Mouse (Mus musculus): ENCODE measurements at regions not wholly inside any gene's neighbourhood (a gene's known extent, or its start where the extent isn't known, plus 50 kb on each side); places are given as distances from the start of the nearest gene placed in this dataset.
"Not testable (repeated sequence)": the region's sequence is repeated elsewhere in the genome, so short reads cannot be mapped to it uniquely, and the experiment has no call there.

- Histone ChIP-seq H3K36me3 (ENCODE audit: control insufficient read depth, insufficient read depth, low read length) (no peaks in the 10 kb centered on the region), H3K9ac (ENCODE audit: low read length) (no peak overlapping the region), H3K4me2 (ENCODE audit: low read length) (no peak overlapping the region), H3K4me3 (ENCODE audit: low read depth, low read length) (no peak overlapping the region), H3K9me3 (ENCODE audit: control insufficient read depth, low read length) (no peaks in the 10 kb centered on the region), H3K4me1 (replicated peaks; ENCODE audit: control insufficient read depth, insufficient read depth, low read length) (no peaks in the 10 kb centered on the region), H3K27ac (ENCODE audit: low read depth) (no peak overlapping the region), H3K27me3 (replicated peaks; ENCODE audit: control insufficient read depth, insufficient read depth, low read length) (no peaks in the 10 kb centered on the region)
- WGBS: 55% methylated on average over 4 of the region's 4 CpGs
- ATAC-seq (replicated peaks; ENCODE audit: low FRiP score, low TSS enrichment, low read depth) (no peak), DNase-seq (ENCODE audit: low spot score) (no peak)
These were observed 83.8 kb downstream of the Fam174a start for GRCm38 (mm10) chr1:95397188-95397587.

GRCm38 (mm10) chr1:95399764-95400163 lies 86.3 kb downstream of the Fam174a start:
- Histone ChIP-seq H3K27me3 (replicated peaks; ENCODE audit: control insufficient read depth, insufficient read depth, low read length) (no peaks in the 10 kb centered on the region), H3K9ac (ENCODE audit: low read length) (no peak overlapping the region), H3K27ac (ENCODE audit: low read depth) (no peak overlapping the region), H3K9me3 (ENCODE audit: control insufficient read depth, low read length) (no peaks in the 10 kb centered on the region), H3K36me3 (ENCODE audit: control insufficient read depth, insufficient read depth, low read length) (no peaks in the 10 kb centered on the region), H3K4me1 (replicated peaks; ENCODE audit: control insufficient read depth, insufficient read depth, low read length) (no peaks in the 10 kb centered on the region), H3K4me3 (ENCODE audit: low read depth, low read length) (no peak overlapping the region), H3K4me2 (ENCODE audit: low read length) (no peak overlapping the region)
- 91% methylated on average over 7 of the region's 7 CpGs for WGBS
- no peak for ATAC-seq (replicated peaks; ENCODE audit: low FRiP score, low TSS enrichment, low read depth)
- DNase-seq (ENCODE audit: low spot score): no peak

- 78% methylated on average over 1 of the region's 1 CpGs for WGBS
- no peak for ATAC-seq (replicated peaks; ENCODE audit: low FRiP score, low TSS enrichment, low read depth)
- no peak for DNase-seq (ENCODE audit: low spot score)
- H3K27me3 ChIP-seq (replicated peaks; ENCODE audit: control insufficient read depth, insufficient read depth, low read length): no peaks in the 10 kb centered on the region
- no peaks in the 10 kb centered on the region for H3K9me3 ChIP-seq (ENCODE audit: control insufficient read depth, low read length)
- H3K36me3 ChIP-seq (ENCODE audit: control insufficient read depth, insufficient read depth, low read length): no peaks in the 10 kb centered on the region
- no peak overlapping the region for H3K4me2 ChIP-seq (ENCODE audit: low read length)
- H3K4me3 ChIP-seq (ENCODE audit: low read depth, low read length): no peak overlapping the region
- H3K27ac ChIP-seq (ENCODE audit: low read depth): no peak overlapping the region
- H3K4me1 ChIP-seq (replicated peaks; ENCODE audit: control insufficient read depth, insufficient read depth, low read length): no peaks in the 10 kb centered on the region
- no peak overlapping the region for H3K9ac ChIP-seq (ENCODE audit: low read length)
These were observed 108.8 kb downstream of the Fam174a start for GRCm38 (mm10) chr1:95422253-95422652.

GRCm38 (mm10) chr1:95425420-95425819 lies 112.0 kb downstream of the Fam174a start:
- DNase-seq (ENCODE audit: low spot score) (no peak), ATAC-seq (replicated peaks; ENCODE audit: low FRiP score, low TSS enrichment, low read depth) (no peak)
- no peaks in the 10 kb centered on the region for H3K9me3 ChIP-seq (ENCODE audit: control insufficient read depth, low read length)
- H3K36me3 ChIP-seq (ENCODE audit: control insufficient read depth, insufficient read depth, low read length): no peaks in the 10 kb centered on the region
- no peak overlapping the region for H3K9ac ChIP-seq (ENCODE audit: low read length)
- H3K27ac ChIP-seq (ENCODE audit: low read depth): no peak overlapping the region
- H3K4me3 ChIP-seq (ENCODE audit: low read depth, low read length): no peak overlapping the region
- H3K27me3 ChIP-seq (replicated peaks; ENCODE audit: control insufficient read depth, insufficient read depth, low read length): no peaks in the 10 kb centered on the region
- no peak overlapping the region for H3K4me2 ChIP-seq (ENCODE audit: low read length)
- no peaks in the 10 kb centered on the region for H3K4me1 ChIP-seq (replicated peaks; ENCODE audit: control insufficient read depth, insufficient read depth, low read length)

- no peak for DNase-seq (ENCODE audit: low spot score)
- Histone ChIP-seq H3K27ac (ENCODE audit: low read depth) (no peak overlapping the region), H3K4me1 (replicated peaks; ENCODE audit: control insufficient read depth, insufficient read depth, low read length) (no peaks in the 10 kb centered on the region), H3K36me3 (ENCODE audit: control insufficient read depth, insufficient read depth, low read length) (no peaks in the 10 kb centered on the region), H3K9ac (ENCODE audit: low read length) (no peak overlapping the region), H3K4me3 (ENCODE audit: low read depth, low read length) (no peak overlapping the region), H3K27me3 (replicated peaks; ENCODE audit: control insufficient read depth, insufficient read depth, low read length) (no peaks in the 10 kb centered on the region), H3K4me2 (ENCODE audit: low read length) (no peak overlapping the region), H3K9me3 (ENCODE audit: control insufficient read depth, low read length) (no peaks in the 10 kb centered on the region)
- ATAC-seq (replicated peaks; ENCODE audit: low FRiP score, low TSS enrichment, low read depth): no peak
These were observed 123.7 kb downstream of the Fam174a start for GRCm38 (mm10) chr1:95437155-95437554.

GRCm38 (mm10) chr1:95445541-95445940 lies 132.1 kb downstream of the Fam174a start:
- H3K27ac ChIP-seq (ENCODE audit: low read depth): no peak overlapping the region
- no peaks in the 10 kb centered on the region for H3K36me3 ChIP-seq (ENCODE audit: control insufficient read depth, insufficient read depth, low read length)
- H3K4me2 ChIP-seq (ENCODE audit: low read length): no peak overlapping the region
- H3K27me3 ChIP-seq (replicated peaks; ENCODE audit: control insufficient read depth, insufficient read depth, low read length): no peaks in the 10 kb centered on the region
- no peak overlapping the region for H3K4me3 ChIP-seq (ENCODE audit: low read depth, low read length)
- 63% methylated on average over 3 of the region's 3 CpGs for WGBS
- no peak overlapping the region for H3K9ac ChIP-seq (ENCODE audit: low read length)
- no peaks in the 10 kb centered on the region for H3K9me3 ChIP-seq (ENCODE audit: control insufficient read depth, low read length)
- ATAC-seq (replicated peaks; ENCODE audit: low FRiP score, low TSS enrichment, low read depth) (no peak), DNase-seq (ENCODE audit: low spot score) (no peak)
- no peaks in the 10 kb centered on the region for H3K4me1 ChIP-seq (replicated peaks; ENCODE audit: control insufficient read depth, insufficient read depth, low read length)

GRCm38 (mm10) chr1:95448962-95449558 lies 135.6 kb downstream of the Fam174a start:
- no peak overlapping the region for H3K9ac ChIP-seq (ENCODE audit: low read length)
- 67% methylated on average over 7 of the region's 7 CpGs for WGBS
- H3K4me3 ChIP-seq (ENCODE audit: low read depth, low read length): no peak overlapping the region
- H3K27me3 ChIP-seq (replicated peaks; ENCODE audit: control insufficient read depth, insufficient read depth, low read length): no peaks in the 10 kb centered on the region
- no peaks in the 10 kb centered on the region for H3K36me3 ChIP-seq (ENCODE audit: control insufficient read depth, insufficient read depth, low read length)
- no peak overlapping the region for H3K27ac ChIP-seq (ENCODE audit: low read depth)
- DNase-seq (ENCODE audit: low spot score) (no peak), ATAC-seq (replicated peaks; ENCODE audit: low FRiP score, low TSS enrichment, low read depth) (no peak)
- no peaks in the 10 kb centered on the region for H3K4me1 ChIP-seq (replicated peaks; ENCODE audit: control insufficient read depth, insufficient read depth, low read length)
- no peak overlapping the region for H3K4me2 ChIP-seq (ENCODE audit: low read length)
- H3K9me3 ChIP-seq (ENCODE audit: control insufficient read depth, low read length): no peaks in the 10 kb centered on the region

GRCm38 (mm10) chr1:95450920-95451332 lies 137.5 kb downstream of the Fam174a start:
- ATAC-seq (replicated peaks; ENCODE audit: low FRiP score, low TSS enrichment, low read depth): no peak
- WGBS: 78% methylated on average over 4 of the region's 4 CpGs

GRCm38 (mm10) chr1:95451755-95452154 lies 138.3 kb downstream of the Fam174a start:
- H3K4me1 ChIP-seq (replicated peaks; ENCODE audit: control insufficient read depth, insufficient read depth, low read length); H3K27ac ChIP-seq (ENCODE audit: low read depth); H3K27me3 ChIP-seq (replicated peaks; ENCODE audit: control insufficient read depth, insufficient read depth, low read length); H3K4me3 ChIP-seq (ENCODE audit: low read depth, low read length); H3K9ac ChIP-seq (ENCODE audit: low read length); H3K36me3 ChIP-seq (ENCODE audit: control insufficient read depth, insufficient read depth, low read length); H3K4me2 ChIP-seq (ENCODE audit: low read length); H3K9me3 ChIP-seq (ENCODE audit: control insufficient read depth, low read length): not testable (repeated sequence)
- peak; percentile 98 for DNase-seq (ENCODE audit: low spot score)
- 78% methylated on average over 6 of the region's 6 CpGs for WGBS
- ATAC-seq (replicated peaks; ENCODE audit: low FRiP score, low TSS enrichment, low read depth): peak; percentile 88

More at GRCm38 (mm10) chr1:95450920-95451332, 137.5 kb downstream of the Fam174a start:
- Histone ChIP-seq H3K27me3 (replicated peaks; ENCODE audit: control insufficient read depth, insufficient read depth, low read length) (no peaks in the 10 kb centered on the region), H3K4me3 (ENCODE audit: low read depth, low read length) (no peak overlapping the region), H3K4me2 (ENCODE audit: low read length) (no peak overlapping the region), H3K9me3 (ENCODE audit: control insufficient read depth, low read length) (no peaks in the 10 kb centered on the region), H3K4me1 (replicated peaks; ENCODE audit: control insufficient read depth, insufficient read depth, low read length) (no peaks in the 10 kb centered on the region), H3K27ac (ENCODE audit: low read depth) (no peak overlapping the region), H3K9ac (ENCODE audit: low read length) (no peak overlapping the region), H3K36me3 (ENCODE audit: control insufficient read depth, insufficient read depth, low read length) (no peaks in the 10 kb centered on the region)
- no peak for DNase-seq (ENCODE audit: low spot score)

Measured in intestine, embryonic 14.5 days (tissue).